Mouse (Mus musculus): ENCODE results near the gene Nlrp1a.

DNA sequence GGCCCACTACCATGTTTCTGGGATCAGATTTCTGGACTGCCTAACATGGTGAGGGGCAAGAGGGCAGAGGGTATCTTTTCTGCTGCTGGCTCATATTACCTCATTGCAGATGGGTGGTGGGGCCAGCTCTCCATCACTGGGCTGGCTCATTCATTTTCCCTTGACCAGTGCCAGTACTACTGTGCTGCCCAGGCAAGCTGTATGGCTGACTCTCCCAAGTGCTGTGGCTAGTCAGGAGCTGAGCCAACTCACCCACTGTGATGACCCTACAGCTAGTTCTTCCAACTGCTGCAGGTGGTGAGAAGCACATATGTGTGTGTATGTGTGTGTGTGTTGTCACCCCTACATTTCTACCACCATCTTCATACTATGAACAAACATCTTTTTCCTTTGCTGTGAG is 40.6 kb downstream of the Nlrp1a start:
- TF ChIP-seq CTCF (IDR thresholded peaks at IDR 0.05; ENCODE audit: low read depth, low read length) (no peak), EP300 (IDR thresholded peaks at IDR 0.05; ENCODE audit: insufficient read depth, low read depth, low read length) (no peak)
